Mouse (Mus musculus) cerebellum, adult 2 months (tissue): ENCODE results near the gene Siae.

ENCODE experiments used
- CTCF ChIP-seq: fragments of 200-500 bp; IDR thresholded peaks from 2 replicates; pipeline ENCODE4 v1.5.1; 2011; ENCODE audit warnings: low read depth, mild to moderate bottlenecking, control low read depth, low read length, moderate library complexity, borderline replicate concordance; ENCODE audit not compliant: insufficient read depth
- POLR2A ChIP-seq: fragments of 200-500 bp; IDR thresholded peaks from 2 replicates; pipeline ENCODE4 v1.6.1; 2011; ENCODE audit warnings: low read length, control low read depth, borderline replicate concordance; ENCODE audit not compliant: insufficient read depth

DNA sequence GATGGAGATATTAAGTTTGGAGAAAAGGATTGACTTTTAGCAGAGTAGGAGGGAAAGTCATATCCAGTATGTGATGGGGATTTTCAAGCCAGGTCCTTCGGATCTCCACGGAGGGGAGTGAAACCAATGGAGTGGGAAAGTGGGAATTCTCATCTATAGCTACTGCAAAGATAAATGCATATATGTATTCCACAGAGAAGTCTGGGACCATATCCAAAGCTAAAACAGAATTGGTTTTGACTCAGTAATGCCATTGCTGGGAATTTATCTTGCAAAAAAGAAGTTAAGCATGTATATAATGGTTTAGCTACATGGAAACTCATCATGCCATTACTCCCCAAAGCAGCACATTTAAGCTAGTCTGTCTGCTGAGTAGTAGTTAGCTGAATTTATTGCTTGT lies 76.8 kb downstream of the Siae start:
- TF ChIP-seq CTCF (no peak), POLR2A (no peak)
